Mouse (Mus musculus) T-helper 17 cell (primary cell): ENCODE measurements around the gene Lrrc45.

Source experiments
- in situ Hi-C, 2 experiments: fragments of 300-600 bp; cut with MboI, MseI; formaldehyde crosslinking; loops; 1 replicate in 1 of 2; 2 replicates in 1 of 2; pipeline ENCODE4 v1.15.1; 2025; ENCODE audit warnings: high pct_unique_total_duplicates in 2 of 2

Gene Lrrc45

GRCm38 (mm10) chr11:120703696-120704454, 9.8 kb upstream of the Lrrc45 start:
- in situ Hi-C loops: no loop called here

GRCm38 (mm10) chr11:120704486-120705325, 9.0 kb upstream of the Lrrc45 start:
- in situ Hi-C loops: no loop called here

- in situ Hi-C loops: no loop called here
Observed at GRCm38 (mm10) chr11:120706120-120706519, 7.6 kb upstream of the Lrrc45 start.

- in situ Hi-C loops: no loop called here
Observed at GRCm38 (mm10) chr11:120707225-120707624, 6.5 kb upstream of the Lrrc45 start.

GRCm38 (mm10) chr11:120707969-120708368, 5.8 kb upstream of the Lrrc45 start:
- in situ Hi-C loops: no loop called here

GRCm38 (mm10) chr11:120709551-120709950, 4.2 kb upstream of the Lrrc45 start:
- in situ Hi-C loops: no loop called here

GRCm38 (mm10) chr11:120710672-120711071, 3.1 kb upstream of the Lrrc45 start:
- in situ Hi-C loops: loop anchor here in 1 of 2 experiments (5.0 kb wide), 1 partner anchor 83 kb away; the partner anchor contains the start of gene Sirt7

GRCm38 (mm10) chr11:120711980-120712604, 1.6 kb upstream of the Lrrc45 start:
- in situ Hi-C loops: loop anchor here in 1 of 2 experiments (5.0 kb wide), 1 partner anchor 85 kb away; the partner anchor contains the start of gene Sirt7

GRCm38 (mm10) chr11:120712771-120713568, 755 bp upstream of the Lrrc45 start:
- in situ Hi-C loops: loop anchor here in 1 of 2 experiments (5.0 kb wide), 1 partner anchor 86 kb away; the partner anchor contains the start of gene Sirt7

- in situ Hi-C loops: loop anchor here in 1 of 2 experiments (5.0 kb wide), 1 partner anchor 87 kb away; the partner anchor contains the start of gene Sirt7
Observed at GRCm38 (mm10) chr11:120714546-120714945, 821 bp downstream of the Lrrc45 start.

GRCm38 (mm10) chr11:120715131-120715530, 1.4 kb downstream of the Lrrc45 start:
- in situ Hi-C loops: loop anchor here (5.0 kb wide), 1 partner anchor 62 kb away; no protein-coding TSS in a partner anchor

GRCm38 (mm10) chr11:120719242-120719641, 5.5 kb downstream of the Lrrc45 start:
- in situ Hi-C loops: loop anchor here (5.0 kb wide), 1 partner anchor 58 kb away; no protein-coding TSS in a partner anchor

GRCm38 (mm10) chr11:120719841-120720376, 6.2 kb downstream of the Lrrc45 start:
- in situ Hi-C loops: loop anchor here (5.0 kb wide), 1 partner anchor 57 kb away; no protein-coding TSS in a partner anchor

- in situ Hi-C loops: no loop called here
Observed at GRCm38 (mm10) chr11:120720450-120720849, 6.7 kb downstream of the Lrrc45 start.

GRCm38 (mm10) chr11:120721124-120722066, 7.7 kb downstream of the Lrrc45 start, which contains the start of gene Rac3:
Gene Rac3 (plus strand): TSS chr11:120721470.
- in situ Hi-C loops: no loop called here

- in situ Hi-C loops: no loop called here
Observed at GRCm38 (mm10) chr11:120722067-120722630, 8.4 kb downstream of the Lrrc45 start.

- in situ Hi-C loops: no loop called here
Observed at GRCm38 (mm10) chr11:120722761-120723382, 9.1 kb downstream of the Lrrc45 start.

GRCm38 (mm10) chr11:120723509-120723908, 9.8 kb downstream of the Lrrc45 start:
- in situ Hi-C loops: no loop called here
